Mouse (Mus musculus): ENCODE measurements around the gene Chga.

Gene Chga

GRCm38 (mm10) chr12:102557372-102557771 lies 2.6 kb downstream of the Chga start:
- DNase-seq (ENCODE audit: low read depth, low spot score) = peak; percentile 87

GRCm38 (mm10) chr12:102565086-102565485 lies 10.3 kb downstream of the Chga start:
- no peak for DNase-seq (ENCODE audit: low read depth, low spot score)

GRCm38 (mm10) chr12:102566951-102567350 lies 12.2 kb downstream of the Chga start:
- DNase-seq (ENCODE audit: low read depth, low spot score) = no peak

GRCm38 (mm10) chr12:102568219-102568618 lies 13.4 kb downstream of the Chga start:
- no peak for DNase-seq (ENCODE audit: low read depth, low spot score)

GRCm38 (mm10) chr12:102570111-102570510 lies 15.3 kb downstream of the Chga start:
- DNase-seq (ENCODE audit: low read depth, low spot score) = peak; percentile 53

- no peak for DNase-seq (ENCODE audit: low read depth, low spot score)
Observed at GRCm38 (mm10) chr12:102570734-102571133, 16.0 kb downstream of the Chga start.

GRCm38 (mm10) chr12:102571666-102572065 lies 16.9 kb downstream of the Chga start:
- no peak for DNase-seq (ENCODE audit: low read depth, low spot score)

GRCm38 (mm10) chr12:102573036-102573435 lies 18.3 kb downstream of the Chga start:
- no peak for DNase-seq (ENCODE audit: low read depth, low spot score)

- DNase-seq (ENCODE audit: low read depth, low spot score) = peak; percentile 59
Observed at GRCm38 (mm10) chr12:102575541-102576329, 21.0 kb downstream of the Chga start.

- DNase-seq (ENCODE audit: low read depth, low spot score) = no peak
Observed at GRCm38 (mm10) chr12:102576659-102577398, 22.1 kb downstream of the Chga start.

GRCm38 (mm10) chr12:102579041-102579440 lies 24.3 kb downstream of the Chga start:
- DNase-seq (ENCODE audit: low read depth, low spot score) = peak; percentile 90

- DNase-seq (ENCODE audit: low read depth, low spot score) = no peak
Observed at GRCm38 (mm10) chr12:102581579-102582196, 26.9 kb downstream of the Chga start.

GRCm38 (mm10) chr12:102582441-102582840 lies 27.7 kb downstream of the Chga start:
- no peak for DNase-seq (ENCODE audit: low read depth, low spot score)

GRCm38 (mm10) chr12:102585390-102585789 lies 30.6 kb downstream of the Chga start:
- peak; percentile 88 for DNase-seq (ENCODE audit: low read depth, low spot score)

GRCm38 (mm10) chr12:102586286-102586881 lies 31.6 kb downstream of the Chga start:
- peak; percentile 73 for DNase-seq (ENCODE audit: low read depth, low spot score)

- no peak for DNase-seq (ENCODE audit: low read depth, low spot score)
Observed at GRCm38 (mm10) chr12:102587106-102587505, 32.3 kb downstream of the Chga start.

- DNase-seq (ENCODE audit: low read depth, low spot score) = no peak
Observed at GRCm38 (mm10) chr12:102590711-102591360, 36.1 kb downstream of the Chga start.

GRCm38 (mm10) chr12:102593699-102594098 lies 38.9 kb downstream of the Chga start:
- peak; percentile 96 for DNase-seq (ENCODE audit: low read depth, low spot score)

- no peak for DNase-seq (ENCODE audit: low read depth, low spot score)
Observed at GRCm38 (mm10) chr12:102594627-102595026, 39.9 kb downstream of the Chga start.

- no peak for DNase-seq (ENCODE audit: low read depth, low spot score)
Observed at GRCm38 (mm10) chr12:102596410-102596809, 41.6 kb downstream of the Chga start.

GRCm38 (mm10) chr12:102597466-102597865 lies 42.7 kb downstream of the Chga start:
- no peak for DNase-seq (ENCODE audit: low read depth, low spot score)
